Mouse (Mus musculus) cerebellum, adult 2 months (tissue): ENCODE measurements at regions not wholly inside any gene's neighbourhood (a gene's known extent, or its start where the extent isn't known, plus 50 kb on each side); places are given as distances from the start of the nearest gene placed in this dataset.

Experiments used
- DNase-seq, 2 experiments: peaks; one replicate each; pipeline ENCODE4 v3.0.0; 2021
- H3K27ac ChIP-seq: fragments of 200-500 bp; 2 replicates; pipeline ENCODE4 v1.5.1; 2012; ENCODE audit warnings: low read length, control low read depth, inconsistent platforms; ENCODE audit not compliant: insufficient read depth
- H3K27me3 ChIP-seq: fragments of 200-500 bp; 2 replicates; pipeline ENCODE4 v1.6.1; 2012; ENCODE audit warnings: inconsistent platforms, mild to moderate bottlenecking, low read length, moderate library complexity; ENCODE audit not compliant: control insufficient read depth, insufficient read depth
- H3K4me1 ChIP-seq: fragments of 200-500 bp; 2 replicates; pipeline ENCODE4 v1.6.1; 2011; ENCODE audit warnings: low read length; ENCODE audit not compliant: control insufficient read depth, insufficient read depth
- H3K4me3 ChIP-seq: fragments of 200-500 bp; replicated peaks from 2 replicates; pipeline ENCODE3; 2011; ENCODE audit warnings: mild to moderate bottlenecking, low read depth, low read length, control low read depth; ENCODE audit not compliant: insufficient read depth
- CTCF ChIP-seq: fragments of 200-500 bp; IDR thresholded peaks from 2 replicates; pipeline ENCODE4 v1.5.1; 2011; ENCODE audit warnings: low read depth, mild to moderate bottlenecking, control low read depth, low read length, moderate library complexity, borderline replicate concordance; ENCODE audit not compliant: insufficient read depth
- POLR2A ChIP-seq: fragments of 200-500 bp; IDR thresholded peaks from 2 replicates; pipeline ENCODE4 v1.6.1; 2011; ENCODE audit warnings: low read length, control low read depth, borderline replicate concordance; ENCODE audit not compliant: insufficient read depth
- WGBS: fragments of 180-500 bp; shearing (Covaris S2); methylation state at CpG from one replicate; pipeline ENCODE4 v1.1.7; 2018; 5-methylcytosine and 5-hydroxymethylcytosine counted together

- Histone ChIP-seq H3K27me3 (no peaks in the 10 kb centered on the region), H3K4me1 (no peaks in the 10 kb centered on the region), H3K27ac (no peak overlapping the region), H3K4me3 (no peak overlapping the region)
- 74% methylated on average over 8 of the region's 8 CpGs for WGBS
- no peak for DNase-seq
- TF ChIP-seq CTCF, result no peak
- no peak for TF ChIP-seq POLR2A
Measured at GRCm38 (mm10) chr6:111621684-111622480, 651.7 kb upstream of the Lmcd1 start.

- DNase-seq, result peak in 1 of 2 experiments; percentile 15
- Histone ChIP-seq H3K4me3 (no peak overlapping the region), H3K4me1 (no peaks in the 10 kb centered on the region), H3K27me3 (no peaks in the 10 kb centered on the region), H3K27ac (no peak overlapping the region)
- TF ChIP-seq POLR2A (no peak), CTCF (no peak)
- 65% methylated on average over 7 of the region's 7 CpGs for WGBS
Measured at GRCm38 (mm10) chr6:111622481-111623139, 650.9 kb upstream of the Lmcd1 start.

GRCm38 (mm10) chr6:111623140-111623497 lies 650.4 kb upstream of the Lmcd1 start:
- TF ChIP-seq POLR2A (no peak), CTCF (no peak)
- no peaks in the 10 kb centered on the region for H3K27me3 ChIP-seq
- H3K4me1 ChIP-seq, result no peaks in the 10 kb centered on the region
- 92% methylated on average over 4 of the region's 4 CpGs for WGBS
- DNase-seq, result no peak
- H3K27ac ChIP-seq, result no peak overlapping the region
- H3K4me3 ChIP-seq, result no peak overlapping the region

GRCm38 (mm10) chr6:111625501-111625900 lies 648.1 kb upstream of the Lmcd1 start:
- no peak for DNase-seq
- no peaks in the 10 kb centered on the region for H3K4me1 ChIP-seq
- H3K4me3 ChIP-seq, result no peak overlapping the region
- H3K27me3 ChIP-seq, result no peaks in the 10 kb centered on the region
- TF ChIP-seq POLR2A (no peak), CTCF (no peak)
- H3K27ac ChIP-seq, result no peak overlapping the region

GRCm38 (mm10) chr6:111652736-111653135 lies 620.8 kb upstream of the Lmcd1 start:
- TF ChIP-seq POLR2A (no peak), CTCF (no peak)
- Histone ChIP-seq H3K4me1 (no peaks in the 10 kb centered on the region), H3K4me3 (no peak overlapping the region), H3K27ac (no peak overlapping the region), H3K27me3 (no peaks in the 10 kb centered on the region)
- 97% methylated on average over 3 of the region's 3 CpGs for WGBS
- DNase-seq, result no peak

GRCm38 (mm10) chr6:111659957-111660356 lies 613.6 kb upstream of the Lmcd1 start:
- Histone ChIP-seq H3K27me3 (no peaks in the 10 kb centered on the region; the same call in 1 of the 2 replicates), H3K4me1 (no peaks in the 10 kb centered on the region), H3K4me3 (no peak overlapping the region), H3K27ac (no peak overlapping the region)
- TF ChIP-seq POLR2A (no peak), CTCF (no peak)
- WGBS, result 52% methylated on average over 2 of the region's 2 CpGs
- no peak for DNase-seq

- DNase-seq, result no peak
Measured at GRCm38 (mm10) chr6:111664603-111665002, 609.0 kb upstream of the Lmcd1 start.

GRCm38 (mm10) chr6:111684911-111685310 lies 588.6 kb upstream of the Lmcd1 start:
- H3K27ac ChIP-seq, result no peak overlapping the region
- H3K4me1 ChIP-seq, result no peaks in the 10 kb centered on the region
- WGBS, result 84% methylated on average over 2 of the region's 2 CpGs

More at GRCm38 (mm10) chr6:111664603-111665002, 609.0 kb upstream of the Lmcd1 start:
- Histone ChIP-seq H3K27me3 (no peaks in the 10 kb centered on the region; the same call in 1 of the 2 replicates), H3K4me1 (no peaks in the 10 kb centered on the region), H3K27ac (no peak overlapping the region), H3K4me3 (no peak overlapping the region)
- no peak for TF ChIP-seq POLR2A
- no peak for TF ChIP-seq CTCF

More at GRCm38 (mm10) chr6:111684911-111685310, 588.6 kb upstream of the Lmcd1 start:
- H3K4me3 ChIP-seq, result no peak overlapping the region
- no peak for TF ChIP-seq CTCF
- TF ChIP-seq POLR2A, result no peak
- DNase-seq, result no peak
- no peaks in the 10 kb centered on the region for H3K27me3 ChIP-seq
